Comparison of ENCODE assay signal across 8 mouse cellular contexts in genomic region chr9:96543643-96544640, GRCm38 (mm10). TPM values are rescaled to one million over a fixed set of nuclear protein-coding genes. Genes with fewer than 3 reads are reported as not detected.
A peak's percentile ranks its signal among the peaks of the same experiment; 100 is the strongest.
DNase-seq lines count a peak whose midpoint lies in the region; ATAC-seq and TF ChIP-seq lines count a peak whose summit lies in the region.

No protein-coding gene starts in this region.

- no peak overlapping the region for H3K4me3 ChIP-seq in bone marrow, adult 2 months (replicated peaks; ENCODE audit: control insufficient read depth, low read depth, low read length)
- H3K4me3 ChIP-seq in embryonic facial prominence, embryonic 11.5 days (ENCODE audit: low read depth, low read length): no peak overlapping the region
- peak overlapping the region; percentile 19; the same call in 1 of the 2 replicates for H3K4me3 ChIP-seq in kidney, embryonic 15.5 days (replicated peaks)
- peak overlapping the region; percentile 23; the same call in 1 of the 2 replicates for H3K4me3 ChIP-seq in liver, embryonic 16.5 days (ENCODE audit: low read depth, low read length)
- peak overlapping the region; percentile 24 for H3K4me3 ChIP-seq in stomach, embryonic 16.5 days (replicated peaks; ENCODE audit: low read length)

- peak; percentile 78; the same call in 1 of the 2 replicates for ATAC-seq in embryonic facial prominence, embryonic 11.5 days (replicated peaks; ENCODE audit: insufficient number of reproducible peaks, low FRiP score, low TSS enrichment, low read depth)
- ATAC-seq in kidney, embryonic 15.5 days (replicated peaks; ENCODE audit: low FRiP score): peak; percentile 66; the same call in 1 of the 2 replicates
- peak; percentile 75 for ATAC-seq in liver, embryonic 16.5 days (ENCODE audit: low read depth)
- peak; percentile 77; the same call in 1 of the 2 replicates for ATAC-seq in stomach, embryonic 16.5 days (ENCODE audit: insufficient read depth, low FRiP score)

- no peak overlapping the region for H3K9ac ChIP-seq in embryonic facial prominence, embryonic 11.5 days (replicated peaks; ENCODE audit: low read length)
- H3K9ac ChIP-seq in kidney, embryonic 15.5 days: no peak overlapping the region
- peak overlapping the region; percentile 44; the same call in 1 of the 2 replicates for H3K9ac ChIP-seq in liver, embryonic 16.5 days (ENCODE audit: low read depth, low read length)
- H3K9ac ChIP-seq in stomach, embryonic 16.5 days (ENCODE audit: low read length): no peak overlapping the region

- H3K4me1 ChIP-seq in bone marrow, adult 2 months (ENCODE audit: control insufficient read depth, insufficient read depth, low read length): no peaks in the 10 kb centered on the region
- no peaks in the 10 kb centered on the region for H3K4me1 ChIP-seq in embryonic facial prominence, embryonic 11.5 days (ENCODE audit: control insufficient read depth, insufficient read depth, low read length)
- 0 out of 2 replicates have a peak, but pooled peaks cover 3% of the 10 kb centered on the region for H3K4me1 ChIP-seq in kidney, embryonic 15.5 days
- no peaks in the 10 kb centered on the region; the same call in 1 of the 2 replicates for H3K4me1 ChIP-seq in liver, embryonic 16.5 days (ENCODE audit: control insufficient read depth, low read depth, low read length)
- H3K4me1 ChIP-seq in stomach, embryonic 16.5 days (ENCODE audit: control insufficient read depth, insufficient read depth, low read length): no peaks in the 10 kb centered on the region; the same call in 1 of the 2 replicates

- peak; percentile 47; the same call in 1 of the 2 replicates for TF ChIP-seq CTCF in bone marrow, adult 2 months (IDR thresholded peaks at IDR 0.05; ENCODE audit: control insufficient read depth, insufficient read depth, low read length)

- DNase-seq in B cell, adult 2 months: peak; percentile 73 to 75
- peak; percentile 80 for DNase-seq in embryonic facial prominence, embryonic 11.5 days (ENCODE audit: low spot score)
- peak; percentile 40 to 45 for DNase-seq in heart, adult 9 months (ENCODE audit: low spot score in 2 of 2)
- peak; percentile 60 for DNase-seq in naive thymus-derived CD4-positive, alpha-beta T cell, adult 2 months (ENCODE audit: low read depth)

- H3K9me3 ChIP-seq in embryonic facial prominence, embryonic 11.5 days (replicated peaks; ENCODE audit: control insufficient read depth, low read length): no peaks in the 10 kb centered on the region
- H3K9me3 ChIP-seq in kidney, embryonic 15.5 days (replicated peaks): no peaks in the 10 kb centered on the region
- no peaks in the 10 kb centered on the region for H3K9me3 ChIP-seq in liver, embryonic 16.5 days (replicated peaks; ENCODE audit: control insufficient read depth, low read length)
- no peaks in the 10 kb centered on the region for H3K9me3 ChIP-seq in stomach, embryonic 16.5 days (replicated peaks; ENCODE audit: control insufficient read depth, low read length)

- no peaks in the 10 kb centered on the region; the same call in 1 of the 2 replicates for H3K36me3 ChIP-seq in embryonic facial prominence, embryonic 11.5 days (replicated peaks; ENCODE audit: control insufficient read depth, insufficient read depth, low read depth, low read length)
- H3K36me3 ChIP-seq in kidney, embryonic 15.5 days: peaks cover 55% of the 10 kb centered on the region
- H3K36me3 ChIP-seq in liver, embryonic 16.5 days (ENCODE audit: control insufficient read depth, insufficient read depth): no peaks in the 10 kb centered on the region
- peaks cover 15% of the 10 kb centered on the region for H3K36me3 ChIP-seq in stomach, embryonic 16.5 days (ENCODE audit: control insufficient read depth, insufficient read depth, low read length)

- H3K4me2 ChIP-seq in embryonic facial prominence, embryonic 11.5 days (ENCODE audit: low read depth, low read length): no peak overlapping the region
- peak overlapping the region; percentile 37 for H3K4me2 ChIP-seq in kidney, embryonic 15.5 days
- H3K4me2 ChIP-seq in liver, embryonic 16.5 days (ENCODE audit: low read depth, low read length): peak overlapping the region; percentile 41
- H3K4me2 ChIP-seq in stomach, embryonic 16.5 days (ENCODE audit: low read depth, low read length): peak overlapping the region; percentile 15

- no peak overlapping the region for H3K27ac ChIP-seq in bone marrow, adult 2 months (ENCODE audit: control insufficient read depth, insufficient read depth, low read depth, low read length, poor library complexity)
- no peak overlapping the region for H3K27ac ChIP-seq in embryonic facial prominence, embryonic 11.5 days (replicated peaks; ENCODE audit: low read depth, low read length)
- H3K27ac ChIP-seq in kidney, embryonic 15.5 days: no peak overlapping the region
- H3K27ac ChIP-seq in liver, embryonic 16.5 days (ENCODE audit: low read length): no peak overlapping the region
- H3K27ac ChIP-seq in stomach, embryonic 16.5 days (ENCODE audit: low read length): no peak overlapping the region

- H3K27me3 ChIP-seq in embryonic facial prominence, embryonic 11.5 days (ENCODE audit: control insufficient read depth, insufficient read depth, low read length): no peaks in the 10 kb centered on the region
- no peaks in the 10 kb centered on the region for H3K27me3 ChIP-seq in kidney, embryonic 15.5 days
- H3K27me3 ChIP-seq in liver, embryonic 16.5 days (ENCODE audit: control insufficient read depth, insufficient read depth, low read depth, low read length): no peaks in the 10 kb centered on the region
- no peaks in the 10 kb centered on the region for H3K27me3 ChIP-seq in stomach, embryonic 16.5 days (ENCODE audit: control insufficient read depth, insufficient read depth, low read length)

- 43% methylated on average over 27 of the region's 27 CpGs for WGBS in bone marrow, adult 2 months
- 33% methylated on average over 27 of the region's 27 CpGs for WGBS in embryonic facial prominence, embryonic 11.5 days
- 40% methylated on average over 27 of the region's 27 CpGs for WGBS in kidney, embryonic 15.5 days
- WGBS in liver, embryonic 16.5 days (ENCODE audit: insufficient replicate concordance): 33% methylated on average over 27 of the region's 27 CpGs
- 30% methylated on average over 27 of the region's 27 CpGs for WGBS in stomach, embryonic 16.5 days

- no peak for TF ChIP-seq POLR2A in bone marrow, adult 2 months (IDR thresholded peaks at IDR 0.05; ENCODE audit: borderline replicate concordance, control insufficient read depth, low read depth, low read length)

RNA-seq across cellular contexts. Expression of gene Gm28729, which starts 18.9 kb away (rescaled TPM):
- not detected in 2 replicates for polyA plus RNA-seq in bone marrow, adult 2 months (2011; ENCODE audit: insufficient read depth, insufficient read length, low replicate concordance, missing spikeins)
- polyA plus RNA-seq in embryonic facial prominence, embryonic 11.5 days (2014; fragmentation: Nextera tagmentation; extraction: Ambion mirVana): not detected in 2 replicates
- polyA plus RNA-seq in kidney, embryonic 15.5 days (2015; fragmentation: Nextera tagmentation; extraction: Ambion mirVana): not detected in 2 replicates
- not detected in 2 replicates for polyA plus RNA-seq in liver, embryonic 16.5 days (2015; fragmentation: Nextera tagmentation; extraction: Ambion mirVana)
- not detected in 2 replicates for polyA plus RNA-seq in stomach, embryonic 16.5 days (2015; fragmentation: Nextera tagmentation; extraction: Ambion mirVana)

Comparison
In these comparisons a context has a peak if more than half of its experiments do, and no peak if none do; other contexts are left out.
1. H3K4me3 ChIP-seq: peak in kidney, embryonic 15.5 days (single experiment), liver, embryonic 16.5 days (single experiment) and stomach, embryonic 16.5 days (single experiment); none in bone marrow, adult 2 months (single experiment) and embryonic facial prominence, embryonic 11.5 days (single experiment).
2. Peak in every context shown above with its lines, with median percentiles within 50 percentile points of each other: DNase-seq and ATAC-seq.